Mouse (Mus musculus) brain, embryonic 14.5 days (tissue): ENCODE measurements around the gene Rxylt1.

Experiments used
- CTCF ChIP-seq: fragments of 200-500 bp; IDR thresholded peaks from 2 replicates; pipeline ENCODE4 v1.5.1; 2012; ENCODE audit warnings: inconsistent platforms, mild to moderate bottlenecking, moderate library complexity, borderline replicate concordance; ENCODE audit not compliant: insufficient read depth, insufficient read length; ENCODE audit errors: extremely low read depth
- POLR2A ChIP-seq: fragments of 200-500 bp; IDR thresholded peaks from 2 replicates; pipeline ENCODE4 v1.6.1; 2012; ENCODE audit warnings: mild to moderate bottlenecking, inconsistent platforms, borderline replicate concordance; ENCODE audit not compliant: poor library complexity, insufficient read depth, insufficient read length, severe bottlenecking; ENCODE audit errors: extremely low read depth

GRCm38 (mm10) chr10:122046511-122046903 lies 50.7 kb downstream of the Rxylt1 start:
- TF ChIP-seq CTCF: no peak
- TF ChIP-seq POLR2A: no peak
